Mouse (Mus musculus) forebrain, embryonic 14.5 days (tissue): ENCODE measurements at regions not wholly inside any gene's neighbourhood (a gene's known extent, or its start where the extent isn't known, plus 50 kb on each side); places are given as distances from the start of the nearest gene placed in this dataset.

Experiments
- ATAC-seq: fragments of 200-750 bp; cut with Nextera tagmentation; 2 replicates; pipeline ENCODE4 v1.8.0; 2017; ENCODE audit warnings: mild to moderate bottlenecking, moderate library complexity
- DNase-seq: peaks from one replicate; pipeline ENCODE4 v3.0.0-alpha.2; 2015; ENCODE audit warnings: low spot score
- H3K27ac ChIP-seq: fragments of 300-500 bp; sonication (generic); 2 replicates; pipeline ENCODE4 v1.5.1; 2014; ENCODE audit warnings: low read depth, mild to moderate bottlenecking, control low read depth, low read length, moderate library complexity
- H3K27me3 ChIP-seq: fragments of 300-500 bp; sonication (generic); replicated peaks from 2 replicates; pipeline ENCODE4 v1.6.1; 2014; ENCODE audit warnings: low read length, control low read depth, mixed read lengths; ENCODE audit not compliant: control insufficient read depth, insufficient read depth
- H3K36me3 ChIP-seq: fragments of 300-500 bp; sonication (generic); 2 replicates; pipeline ENCODE4 v1.6.1; 2014; ENCODE audit warnings: low read length, control low read depth; ENCODE audit not compliant: control insufficient read depth, insufficient read depth
- H3K4me1 ChIP-seq: fragments of 300-500 bp; sonication (generic); 2 replicates; pipeline ENCODE4 v1.6.1; 2014; ENCODE audit warnings: antibody characterized with exemption, low read length, control low read depth; ENCODE audit not compliant: control insufficient read depth, insufficient read depth
- H3K4me2 ChIP-seq: fragments of 300-500 bp; sonication (generic); 2 replicates; pipeline ENCODE4 v1.6.1; 2014; ENCODE audit warnings: mild to moderate bottlenecking, control low read depth, low read length
- H3K4me3 ChIP-seq: fragments of 300-500 bp; sonication (generic); 2 replicates; pipeline ENCODE4 v1.5.1; 2014; ENCODE audit warnings: low read depth, low read length, control low read depth
- H3K9ac ChIP-seq: fragments of 300-500 bp; sonication (generic); 2 replicates; pipeline ENCODE4 v1.6.1; 2014; ENCODE audit warnings: mild to moderate bottlenecking, low read length, control low read depth, moderate library complexity
- H3K9me3 ChIP-seq: fragments of 300-500 bp; sonication (generic); replicated peaks from 2 replicates; pipeline ENCODE4 v1.6.1; 2016; ENCODE audit warnings: low read length, control low read depth, mixed read lengths; ENCODE audit not compliant: control insufficient read depth
- WGBS: fragments of 180-500 bp; shearing (Covaris S2); extraction: QIAGEN DNeasy Blood & Tissue Kit; methylation state at CpG from one replicate; pipeline ENCODE4 v1.1.7; 2014; 5-methylcytosine and 5-hydroxymethylcytosine counted together

DNA sequence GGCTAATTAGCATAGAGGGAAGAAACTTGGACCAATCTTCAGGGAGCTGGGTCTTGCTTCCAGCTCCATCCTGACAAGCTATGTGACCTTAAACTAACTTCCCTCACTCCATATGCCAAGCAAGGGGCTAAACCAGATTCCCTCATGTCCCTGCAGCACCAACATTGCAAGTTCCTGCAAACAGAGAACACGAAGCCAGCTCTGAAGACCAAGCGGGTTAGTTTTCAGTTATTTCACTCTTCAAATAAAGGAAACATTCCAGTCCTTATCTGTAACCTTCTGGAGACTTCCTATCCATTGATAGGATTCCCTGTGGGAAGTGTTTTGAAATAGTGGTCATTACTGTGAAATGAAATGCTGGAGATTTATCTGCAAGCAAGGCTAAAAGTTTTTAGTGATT lies 64.4 kb upstream of the Tspan2 start:
- no peaks in the 10 kb centered on the region for H3K27me3 ChIP-seq
- DNase-seq: no peak
- WGBS: 93% methylated on average over 2 of the region's 2 CpGs
- H3K4me2 ChIP-seq: no peak overlapping the region
- H3K4me1 ChIP-seq: no peaks in the 10 kb centered on the region
- H3K9ac ChIP-seq: no peak overlapping the region
- H3K9me3 ChIP-seq: no peaks in the 10 kb centered on the region
- ATAC-seq: no peak
- H3K4me3 ChIP-seq: no peak overlapping the region
- H3K27ac ChIP-seq: no peak overlapping the region
- no peaks in the 10 kb centered on the region for H3K36me3 ChIP-seq

DNA sequence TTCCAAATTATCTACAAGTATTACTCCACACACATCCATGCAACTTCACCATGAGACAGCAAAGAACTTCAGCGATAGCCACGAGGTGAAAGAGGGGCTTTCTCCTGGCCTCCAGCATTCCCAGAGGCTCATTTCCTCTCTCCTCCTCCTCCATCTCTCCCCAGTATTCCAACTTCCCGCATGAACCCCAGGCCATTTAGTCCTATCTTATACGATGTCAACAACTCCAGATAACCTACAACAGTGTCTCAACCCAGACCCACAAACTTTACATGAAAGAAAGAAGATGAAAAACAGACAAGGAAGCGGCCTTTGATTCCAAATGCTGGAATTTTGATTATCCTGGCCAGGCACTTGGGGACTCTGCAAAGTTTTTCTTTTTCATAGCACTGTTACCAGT lies 63.8 kb upstream of the Tspan2 start:
- Histone ChIP-seq H3K9me3 (no peaks in the 10 kb centered on the region), H3K4me1 (no peaks in the 10 kb centered on the region), H3K36me3 (no peaks in the 10 kb centered on the region), H3K27me3 (no peaks in the 10 kb centered on the region), H3K27ac (no peak overlapping the region), H3K9ac (no peak overlapping the region), H3K4me3 (no peak overlapping the region), H3K4me2 (no peak overlapping the region)
- ATAC-seq: no peak
- WGBS: 79% methylated on average over 5 of the region's 5 CpGs
- DNase-seq: no peak

DNA sequence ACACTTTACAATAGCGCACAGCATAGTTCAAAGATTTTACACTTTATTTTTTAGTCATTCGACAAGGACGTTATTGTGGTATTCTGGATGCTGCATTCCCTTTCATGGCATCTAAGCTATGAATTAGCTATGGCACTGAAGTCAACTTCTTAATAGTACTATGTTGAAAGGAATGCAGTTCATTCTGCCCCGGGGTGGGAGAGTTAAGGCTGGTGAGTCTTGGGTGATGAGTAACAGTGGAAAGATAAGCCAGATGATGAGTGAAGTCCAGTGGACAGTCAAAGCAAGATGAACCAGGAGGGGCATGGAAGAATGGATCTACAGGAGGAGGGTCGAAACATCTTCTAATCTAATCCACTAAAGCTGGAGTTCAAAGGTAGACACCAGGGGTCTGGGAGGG lies 63.4 kb upstream of the Tspan2 start:
- 90% methylated on average over 5 of the region's 5 CpGs for WGBS
- Histone ChIP-seq H3K4me1 (no peaks in the 10 kb centered on the region), H3K9me3 (no peaks in the 10 kb centered on the region), H3K4me3 (no peak overlapping the region), H3K27ac (no peak overlapping the region), H3K27me3 (no peaks in the 10 kb centered on the region), H3K36me3 (no peaks in the 10 kb centered on the region), H3K4me2 (no peak overlapping the region), H3K9ac (no peak overlapping the region)
- no peak for DNase-seq
- no peak for ATAC-seq

DNA sequence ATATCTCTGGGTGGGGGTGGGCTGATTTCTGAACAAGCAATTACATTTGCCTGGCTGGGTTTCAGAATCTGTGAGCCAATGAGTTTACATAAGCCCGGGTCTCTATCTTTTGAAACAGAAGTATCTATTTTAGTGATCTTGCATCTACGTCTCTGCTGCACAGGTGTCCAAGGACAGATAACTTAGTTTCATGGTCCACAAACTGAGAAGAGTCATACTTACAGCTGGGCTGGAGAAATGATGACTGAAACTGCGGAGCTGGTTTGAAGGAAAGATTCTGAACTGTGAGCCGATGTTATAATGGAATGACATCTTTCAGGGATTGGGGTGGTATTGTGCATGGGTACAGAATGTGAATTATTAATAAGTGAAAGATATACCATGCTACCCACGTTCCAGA lies 60.8 kb upstream of the Tspan2 start:
- H3K36me3 ChIP-seq: no peaks in the 10 kb centered on the region
- 76% methylated on average over 5 of the region's 5 CpGs for WGBS
- H3K9ac ChIP-seq: no peak overlapping the region
- H3K4me2 ChIP-seq: no peak overlapping the region
- no peak overlapping the region for H3K4me3 ChIP-seq
- no peaks in the 10 kb centered on the region for H3K27me3 ChIP-seq
- no peak for ATAC-seq
- H3K27ac ChIP-seq: no peak overlapping the region
- no peak for DNase-seq
- H3K4me1 ChIP-seq: no peaks in the 10 kb centered on the region
- H3K9me3 ChIP-seq: no peaks in the 10 kb centered on the region

DNA sequence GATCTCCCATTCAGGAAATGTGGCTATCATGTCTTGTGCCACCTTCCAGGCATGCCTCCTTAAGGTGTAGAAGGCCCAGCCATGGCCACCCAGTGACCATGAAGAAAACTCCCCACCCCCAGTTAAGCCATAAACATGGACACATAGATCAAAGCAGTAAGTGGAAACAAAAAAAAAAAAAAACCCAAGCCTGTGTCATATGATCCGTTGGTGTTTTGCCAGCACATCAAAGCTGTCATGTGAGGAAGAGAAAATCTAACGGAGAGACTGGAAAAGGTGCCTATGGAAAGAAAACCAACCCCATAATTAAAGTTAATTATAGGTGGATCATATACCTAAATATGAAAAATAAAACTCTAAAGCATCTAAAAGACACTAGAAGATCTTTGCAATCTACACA lies 60.3 kb upstream of the Tspan2 start:
- no peaks in the 10 kb centered on the region for H3K27me3 ChIP-seq
- no peak overlapping the region for H3K4me2 ChIP-seq
- no peak overlapping the region for H3K27ac ChIP-seq
- no peaks in the 10 kb centered on the region for H3K36me3 ChIP-seq
- H3K9me3 ChIP-seq: no peaks in the 10 kb centered on the region
- WGBS: 53% methylated on average over 2 of the region's 2 CpGs
- no peaks in the 10 kb centered on the region for H3K4me1 ChIP-seq
- no peak for ATAC-seq
- DNase-seq: peak; percentile 22
- no peak overlapping the region for H3K9ac ChIP-seq
- no peak overlapping the region for H3K4me3 ChIP-seq

DNA sequence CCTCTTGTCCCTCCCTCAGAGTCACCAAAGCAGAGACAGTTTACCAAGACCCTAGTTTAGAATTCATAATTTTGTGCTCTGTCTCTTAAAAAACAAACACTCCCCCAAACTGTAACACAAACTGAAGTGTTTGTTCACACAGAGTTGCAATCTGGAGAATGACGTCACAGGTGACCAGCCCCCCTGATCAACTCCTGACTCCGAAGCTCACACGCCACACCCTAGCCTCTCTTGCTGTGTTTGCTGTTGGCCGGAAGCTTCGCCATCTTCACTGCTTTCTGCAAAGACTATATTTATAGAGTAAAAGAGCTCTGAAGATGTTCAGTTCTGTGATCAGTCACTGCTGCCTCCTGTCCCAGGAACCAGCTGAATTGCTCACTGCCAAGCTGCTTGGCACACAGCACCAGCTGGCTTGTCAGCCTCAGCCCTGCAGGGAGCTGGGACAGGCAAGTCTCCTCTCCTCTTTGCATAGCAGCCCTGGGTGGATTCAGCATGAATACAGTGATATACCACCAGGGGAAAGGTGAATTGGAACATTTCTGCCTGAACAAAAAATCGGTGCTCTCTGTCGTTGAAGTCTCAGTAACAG lies 57.3 kb upstream of the Tspan2 start:
- peak; percentile 72 for DNase-seq
- Histone ChIP-seq H3K4me1 (no peaks in the 10 kb centered on the region), H3K27me3 (no peaks in the 10 kb centered on the region), H3K27ac (no peak overlapping the region; the same call in 1 of the 2 replicates), H3K4me3 (no peak overlapping the region), H3K9me3 (no peaks in the 10 kb centered on the region), H3K9ac (no peak overlapping the region), H3K4me2 (no peak overlapping the region), H3K36me3 (no peaks in the 10 kb centered on the region)
- peak; percentile 87; the same call in 1 of the 2 replicates for ATAC-seq
- WGBS: 72% methylated on average over 7 of the region's 7 CpGs

DNA sequence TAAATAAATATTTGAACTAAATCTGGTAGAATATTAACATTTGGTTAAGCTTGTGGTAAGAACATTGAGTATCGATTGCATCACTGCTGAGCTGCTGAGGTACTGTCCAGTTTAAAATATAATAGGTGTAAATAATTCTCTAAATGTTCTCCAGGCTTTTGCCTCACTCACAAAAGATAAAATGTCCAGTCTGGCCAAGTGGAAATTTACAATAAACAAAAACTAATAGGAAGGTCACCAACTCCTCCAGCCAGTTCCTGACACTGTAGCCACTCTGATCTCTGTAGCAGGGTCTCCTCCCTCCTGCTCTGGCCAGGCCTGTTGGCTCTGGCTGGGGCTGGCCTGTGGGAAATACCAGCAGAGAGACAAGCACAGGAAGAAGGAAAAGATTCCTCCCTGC lies 55.8 kb upstream of the Tspan2 start:
- H3K4me3 ChIP-seq: no peak overlapping the region
- DNase-seq (no peak), ATAC-seq (no peak)
- no peak overlapping the region for H3K4me2 ChIP-seq
- no peaks in the 10 kb centered on the region for H3K9me3 ChIP-seq
- no peaks in the 10 kb centered on the region for H3K27me3 ChIP-seq
- no peak overlapping the region for H3K27ac ChIP-seq
- H3K4me1 ChIP-seq: no peaks in the 10 kb centered on the region
- WGBS: 88% methylated on average over 1 of the region's 1 CpGs
- H3K9ac ChIP-seq: no peak overlapping the region
- no peaks in the 10 kb centered on the region for H3K36me3 ChIP-seq

DNA sequence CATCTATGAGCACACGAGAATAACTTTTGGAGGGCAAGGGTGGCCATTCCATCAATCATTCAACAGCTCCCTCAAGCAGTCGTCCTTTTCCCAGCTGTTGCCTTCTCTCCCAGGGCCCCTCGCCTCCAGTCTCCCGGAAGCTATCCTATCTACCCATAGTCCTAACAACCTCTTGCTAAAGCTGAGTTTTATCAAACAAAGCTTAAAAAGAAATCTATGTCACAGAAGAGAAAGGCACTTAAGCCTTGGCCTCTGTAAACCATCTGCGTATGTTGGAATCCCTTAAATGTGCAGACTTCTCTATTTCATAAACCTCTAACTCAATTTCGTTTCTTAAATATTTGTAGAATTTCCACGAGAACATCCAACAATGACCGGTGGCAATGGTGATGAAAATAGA lies 51.9 kb upstream of the Tspan2 start:
- DNase-seq: no peak
- no peaks in the 10 kb centered on the region for H3K9me3 ChIP-seq
- H3K9ac ChIP-seq: no peak overlapping the region
- H3K36me3 ChIP-seq: no peaks in the 10 kb centered on the region
- H3K4me1 ChIP-seq: no peaks in the 10 kb centered on the region
- no peak overlapping the region for H3K4me2 ChIP-seq
- no peaks in the 10 kb centered on the region for H3K27me3 ChIP-seq
- H3K27ac ChIP-seq: no peak overlapping the region
- WGBS: 93% methylated on average over 8 of the region's 8 CpGs
- no peak for ATAC-seq
- H3K4me3 ChIP-seq: no peak overlapping the region

DNA sequence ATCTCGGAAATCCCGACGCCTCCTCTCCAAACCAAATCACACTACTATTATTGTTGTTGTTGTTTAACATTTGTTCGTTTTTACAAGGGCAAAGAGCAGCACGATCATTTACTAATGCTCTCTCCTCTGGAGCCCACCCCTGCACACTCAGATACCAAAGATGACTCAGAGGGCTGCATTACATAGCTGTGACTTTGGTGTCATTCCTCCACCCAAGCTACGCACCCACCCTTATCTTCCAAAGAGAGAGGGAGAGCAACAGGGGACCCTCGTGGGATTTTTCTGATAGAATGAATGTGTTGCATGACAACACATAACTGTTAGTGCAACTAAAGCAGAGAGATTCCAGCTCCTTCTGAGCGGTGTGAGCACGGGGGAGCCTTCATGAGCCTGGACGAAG lies 50.8 kb upstream of the Tspan2 start:
- no peaks in the 10 kb centered on the region for H3K36me3 ChIP-seq
- WGBS: 92% methylated on average over 10 of the region's 10 CpGs
- H3K4me3 ChIP-seq: no peak overlapping the region
- H3K4me2 ChIP-seq: no peak overlapping the region
- no peak overlapping the region for H3K27ac ChIP-seq
- no peaks in the 10 kb centered on the region for H3K9me3 ChIP-seq
- ATAC-seq (no peak), DNase-seq (no peak)
- no peaks in the 10 kb centered on the region for H3K4me1 ChIP-seq
- no peaks in the 10 kb centered on the region for H3K27me3 ChIP-seq
- no peak overlapping the region for H3K9ac ChIP-seq
